Mouse (Mus musculus): ENCODE measurements around the gene St7.

DNA sequence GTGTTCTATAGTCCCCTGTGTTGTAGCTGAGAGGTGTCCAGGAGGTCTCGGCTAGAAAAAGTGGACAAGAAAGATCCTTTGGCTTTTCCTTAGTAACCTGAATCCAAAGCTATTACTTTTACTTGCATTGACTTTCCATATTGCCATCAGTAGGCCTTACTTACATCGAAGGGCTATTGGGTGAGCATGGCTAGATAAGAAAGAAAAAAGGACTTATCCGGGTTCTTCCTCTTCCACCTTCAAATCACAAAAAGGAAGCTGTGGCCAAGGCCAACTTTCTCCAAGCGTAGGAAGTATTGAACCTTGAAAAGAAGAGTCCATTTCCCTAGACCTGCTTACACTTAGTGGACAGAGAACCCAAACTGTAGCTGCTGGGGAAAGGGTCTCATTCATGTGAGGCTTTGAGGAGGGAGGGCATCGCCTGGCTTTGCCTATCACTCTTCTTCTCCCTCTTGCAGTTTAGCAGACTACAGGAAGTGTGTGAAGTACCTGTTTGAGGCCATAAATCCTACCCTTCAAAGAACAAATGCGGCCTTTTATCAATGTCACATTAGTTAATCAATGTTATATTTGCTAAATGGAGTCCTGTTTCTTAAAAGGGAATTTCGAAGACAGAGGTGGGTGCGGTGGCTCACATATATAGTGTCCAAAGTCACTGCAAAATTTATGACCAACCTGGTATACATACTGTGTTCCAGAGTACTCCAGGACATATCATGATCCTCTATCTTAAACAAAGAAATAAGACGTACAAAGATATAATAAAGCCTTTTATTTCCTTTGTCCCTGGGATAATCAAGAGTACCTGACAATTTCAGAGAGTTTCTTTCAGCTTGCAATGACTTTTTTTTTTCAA, 297.7 kb downstream of the St7 start:
- TF ChIP-seq CTCF (IDR thresholded peaks at IDR 0.05; ENCODE audit: borderline replicate concordance, insufficient read depth, low read length): no peak
- TF ChIP-seq POLR2A (IDR thresholded peaks at IDR 0.05; ENCODE audit: low read depth, low read length): no peak

Data from embryonic fibroblast, embryonic 13.5 days (primary cell).